Mouse (Mus musculus): Measurements from ENCODE around the gene Pdlim5. TPM values are rescaled to one million over a fixed set of nuclear protein-coding genes. Genes with fewer than 3 reads are reported as not detected.
"Not testable (repeated sequence)": the region's sequence is repeated elsewhere in the genome, so short reads cannot be mapped to it uniquely, and the experiment has no call there.

Gene Pdlim5
- polyA plus RNA-seq, 1 experiment from 2014 or later: 12.9 TPM

DNA sequence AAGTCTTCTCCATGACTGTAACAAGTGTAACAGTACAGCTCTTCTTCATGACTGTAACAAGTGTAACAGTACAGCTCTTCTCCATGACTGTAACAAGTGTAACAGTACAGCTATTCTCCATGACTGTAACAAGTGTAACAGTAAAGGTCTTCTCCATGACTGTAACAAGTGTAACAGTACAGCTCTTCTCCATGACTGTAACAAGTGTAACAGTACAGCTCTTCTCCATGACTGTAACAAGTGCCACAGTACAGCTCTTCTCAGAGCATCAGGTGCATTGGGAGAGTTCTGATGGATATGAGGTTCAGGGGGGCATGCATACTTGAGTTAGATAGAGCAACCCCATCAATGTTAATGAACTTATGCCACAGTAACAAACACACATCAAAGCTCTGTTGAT lies 203.9 kb downstream of the Pdlim5 start:
- not testable (repeated sequence) for H3K27ac ChIP-seq; H3K27me3 ChIP-seq; H3K4me1 ChIP-seq; H3K4me2 ChIP-seq; ATAC-seq (ENCODE audit: low FRiP score); H3K4me3 ChIP-seq (replicated peaks); H3K9ac ChIP-seq; H3K36me3 ChIP-seq (replicated peaks); H3K9me3 ChIP-seq

Other genes starting within 250 kb of the Pdlim5 start
- 12.0 TPM in 2 replicates for gene Bmpr1b, start 226.3 kb downstream of the Pdlim5 start, polyA plus RNA-seq (2016; fragmentation: Nextera tagmentation; extraction: Ambion mirVana)
- 0.12 and 0.14 TPM in 2 replicates for gene Gbp5, start 98.3 kb upstream of the Pdlim5 start, polyA plus RNA-seq (2016; fragmentation: Nextera tagmentation; extraction: Ambion mirVana)
- 1.1 and 1.3 TPM in 2 replicates for gene Gbp7, start 134.6 kb upstream of the Pdlim5 start, polyA plus RNA-seq (2016; fragmentation: Nextera tagmentation; extraction: Ambion mirVana)
- gene Gbp3, start 164.3 kb upstream of the Pdlim5 start, polyA plus RNA-seq (2016; fragmentation: Nextera tagmentation; extraction: Ambion mirVana): 0.38 and 0.74 TPM in 2 replicates
- not detected in 2 replicates for gene Gbp2b, start 199.2 kb upstream of the Pdlim5 start, polyA plus RNA-seq (2016; fragmentation: Nextera tagmentation; extraction: Ambion mirVana)
- 0.17 and 0.19 TPM in 2 replicates for gene Gbp2, start 224.9 kb upstream of the Pdlim5 start, polyA plus RNA-seq (2016; fragmentation: Nextera tagmentation; extraction: Ambion mirVana)